Mouse (Mus musculus) gastrocnemius, adult 2 months (tissue): ENCODE data around the gene Rela. TPM values are rescaled to one million over a fixed set of nuclear protein-coding genes. Genes with fewer than 3 reads are reported as not detected.
"Not testable (repeated sequence)": the region's sequence is repeated elsewhere in the genome, so short reads cannot be mapped to it uniquely, and the experiment has no call there.

Source experiments
- DNase-seq: peaks from one replicate; pipeline ENCODE4 v3.0.0; 2022
- H3K27ac ChIP-seq: fragments of 200-600 bp; 2 replicates; pipeline ENCODE4 v1.8.1; 2022; ENCODE audit warnings: mild to moderate bottlenecking
- H3K4me3 ChIP-seq: fragments of 200-600 bp; 2 replicates; pipeline ENCODE4 v1.8.1; 2022; ENCODE audit warnings: mild to moderate bottlenecking, moderate library complexity
- CTCF ChIP-seq: fragments of 200-600 bp; IDR thresholded peaks from 2 replicates; pipeline ENCODE4 v1.8.1; 2022; ENCODE audit warnings: antibody characterized with exemption, mild to moderate bottlenecking, moderate library complexity
- intact Hi-C: fragments of 180-260 bp; cut with DNase I; formaldehyde crosslinking; loops from one replicate; pipeline ENCODE4 v1.15.1; 2025
- total RNA-seq, 2 experiments: library from RNA; stranded (reverse); gene quantifications; 2 replicates each; pipeline ENCODE4 v1.2.3; 2021

Gene Rela
- total RNA-seq, 2 experiments from 2014 or later = 14.6 to 14.7 TPM

DNA sequence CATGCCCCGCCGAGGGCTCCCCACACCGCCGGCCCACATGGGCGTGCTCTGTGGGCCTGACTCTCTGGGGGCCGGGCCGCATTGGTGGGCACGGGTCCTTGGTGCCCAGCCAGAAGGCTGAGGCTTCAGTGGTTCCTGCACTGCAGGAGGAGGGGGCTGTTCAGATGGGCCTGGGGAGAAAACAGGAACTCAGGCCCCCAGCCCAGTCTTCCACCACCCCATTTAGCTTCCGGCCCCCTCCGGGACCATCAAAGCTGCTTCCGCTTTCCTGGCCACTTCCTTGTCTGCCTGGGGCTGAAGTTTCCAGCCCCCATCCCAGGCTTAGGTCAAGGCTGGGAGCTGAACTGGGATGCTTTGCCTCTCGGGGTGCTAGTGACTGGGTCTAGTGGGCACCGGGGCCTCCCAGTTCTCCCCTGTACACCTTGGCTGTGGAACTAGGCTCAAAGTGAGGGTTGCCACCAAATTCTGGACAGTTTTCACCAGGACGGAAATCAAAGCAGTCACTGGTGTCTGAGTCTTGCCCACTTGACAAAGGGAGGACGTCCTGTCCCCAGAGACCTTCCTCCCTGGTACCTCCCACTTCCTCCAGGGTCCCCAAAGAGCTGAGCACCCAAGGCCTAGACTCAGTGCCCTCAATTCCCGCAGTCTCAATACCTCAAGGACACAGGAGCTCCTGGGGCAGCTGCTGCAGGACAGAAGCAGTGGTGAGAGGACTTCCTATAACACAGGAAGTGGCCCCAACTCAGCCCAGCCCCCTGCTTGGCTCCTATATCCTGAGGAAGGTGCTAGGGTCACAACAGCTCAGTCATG lies 23.9 kb downstream of the Rela start:
- no peak for DNase-seq
- Histone ChIP-seq H3K4me3 (peak overlapping the region; percentile 83), H3K27ac (peak overlapping the region; percentile 81)
- intact Hi-C loops = no loop called here
- no peak for TF ChIP-seq CTCF

DNA sequence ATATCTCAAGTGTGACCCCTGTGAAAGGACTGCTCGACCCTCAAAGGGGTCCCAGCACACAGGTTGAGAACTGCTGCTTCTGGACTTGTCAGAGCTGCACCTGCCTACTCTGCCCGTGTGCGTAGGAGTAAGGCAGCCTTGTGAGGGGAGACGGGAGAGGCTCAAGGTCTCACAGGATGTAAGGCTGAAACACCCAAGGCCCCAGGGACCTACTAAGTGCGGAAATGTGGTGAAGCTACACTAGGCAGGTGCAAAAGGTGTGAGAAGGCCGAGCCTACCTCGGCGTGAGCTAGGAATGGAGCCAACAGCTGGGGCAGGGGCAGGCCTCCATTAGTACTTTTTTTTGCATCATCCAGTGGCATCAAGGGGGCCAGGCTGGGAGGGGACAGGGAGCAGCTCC lies 25.0 kb downstream of the Rela start:
- TF ChIP-seq CTCF = no peak
- no peak for DNase-seq
- Histone ChIP-seq H3K4me3 (peak overlapping the region; percentile 83), H3K27ac (peak overlapping the region; percentile 81)
- intact Hi-C loops = no loop called here

DNA sequence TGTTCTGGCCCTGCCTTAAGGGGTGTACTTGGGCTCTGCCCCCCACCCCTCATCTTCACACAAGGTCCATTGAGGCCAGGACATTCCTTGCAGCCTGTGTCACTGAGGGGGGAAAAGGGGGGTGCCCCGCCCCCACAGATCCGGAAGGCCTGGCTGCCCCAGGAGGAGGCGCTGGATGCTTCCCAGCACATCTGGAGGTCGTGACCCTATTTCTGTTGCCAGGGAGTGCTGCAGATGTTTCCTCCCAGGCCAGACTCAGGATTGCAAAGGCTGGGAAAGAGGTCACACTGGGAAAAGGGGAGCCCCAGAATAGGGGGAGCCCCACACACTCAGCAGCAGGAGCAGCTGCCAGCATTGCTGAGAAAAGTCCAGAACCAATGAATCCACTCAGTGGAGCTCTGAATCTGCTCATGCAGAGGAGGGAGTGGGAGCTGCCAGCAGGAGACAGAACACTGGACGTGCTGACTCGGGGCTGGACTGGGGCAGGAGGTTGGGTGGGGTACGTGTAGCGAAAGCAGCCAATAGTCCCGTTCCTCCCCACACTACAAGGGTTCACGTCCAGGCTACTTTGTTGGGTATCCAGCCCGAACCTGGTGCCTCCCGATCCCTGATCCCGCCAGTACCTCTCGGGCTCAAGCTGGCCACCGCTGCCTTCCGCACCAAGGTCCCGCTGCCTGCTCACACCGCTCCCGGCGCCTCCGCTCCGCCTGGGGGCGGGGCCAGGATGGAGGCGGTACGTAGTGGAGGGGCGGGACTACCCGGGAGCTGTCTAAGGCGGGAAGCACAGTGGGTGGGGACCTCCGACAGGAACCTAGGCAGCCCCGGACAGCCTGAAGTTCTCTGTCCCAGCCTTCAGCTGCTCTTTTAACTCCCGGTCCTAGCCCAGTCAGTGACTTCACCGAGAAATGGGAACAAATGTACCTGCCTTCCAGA lies 26.0 kb downstream of the Rela start, which contains the start of gene Sipa1:
Sipa1 (minus strand) TSS at position 727 of the 933 bp plus-strand sequence.
- DNase-seq = peak; percentile 95
- H3K4me3 ChIP-seq = peak within 1 kb of the TSS; percentile 83
- intact Hi-C loops = no loop called here
- peak within 1 kb of the TSS; percentile 81 for H3K27ac ChIP-seq
- TF ChIP-seq CTCF = no peak

DNA sequence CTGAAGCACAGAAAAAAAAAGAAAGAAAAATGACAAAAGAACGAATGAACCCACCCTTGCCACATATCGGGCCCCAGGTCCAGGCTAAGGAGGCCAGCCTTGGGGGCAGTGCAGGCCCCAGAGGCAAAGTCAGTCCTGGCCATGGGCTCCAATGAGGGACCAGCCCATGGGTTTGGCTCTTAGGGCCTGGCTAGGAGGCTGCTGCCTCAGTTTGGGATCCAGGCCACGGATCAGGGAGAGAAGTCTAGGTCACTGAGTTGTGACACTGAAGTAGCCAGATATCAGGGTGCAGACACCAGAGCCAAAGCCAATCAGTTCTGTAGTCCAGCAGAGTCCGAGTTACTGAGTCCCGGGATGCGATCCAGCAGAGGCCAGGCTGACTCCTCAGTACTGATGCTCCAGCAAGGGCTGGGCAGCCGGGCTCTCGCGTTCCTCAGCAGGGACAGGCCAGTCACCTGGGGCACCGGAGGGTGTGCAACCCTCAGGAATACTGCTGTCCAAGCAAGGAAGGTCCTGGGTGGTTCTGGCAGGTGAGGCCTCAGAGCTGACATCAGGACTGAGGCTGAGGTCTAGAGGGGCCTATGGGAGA lies 27.5 kb downstream of the Rela start:
- DNase-seq = no peak
- H3K27ac ChIP-seq = peak overlapping the region; percentile 20; the same call in 1 of the 2 replicates
- no peak overlapping the region for H3K4me3 ChIP-seq
- intact Hi-C loops = no loop called here
- TF ChIP-seq CTCF = no peak

DNA sequence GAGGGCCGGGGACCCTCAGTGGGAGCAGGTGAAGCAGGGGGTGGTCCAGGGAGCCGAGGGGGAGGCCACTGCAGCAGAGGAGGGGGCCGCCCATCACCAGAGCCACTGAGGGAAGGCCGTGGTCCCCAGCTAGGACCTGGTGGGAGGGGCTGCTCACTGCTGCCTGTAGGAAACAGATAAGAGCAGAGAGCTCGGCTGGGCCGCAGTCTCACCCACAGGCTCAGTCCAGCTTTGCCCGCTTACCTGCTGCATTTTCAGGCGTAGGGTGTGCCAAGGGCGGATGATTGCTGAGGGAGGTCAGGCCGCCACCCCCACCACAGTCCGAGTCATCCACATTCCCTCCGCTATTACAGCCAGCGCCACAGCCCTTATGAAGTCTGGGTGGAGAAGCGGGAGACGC lies 28.2 kb downstream of the Rela start:
- intact Hi-C loops = no loop called here
- Histone ChIP-seq H3K27ac (no peak overlapping the region), H3K4me3 (no peak overlapping the region)
- TF ChIP-seq CTCF = no peak
- DNase-seq = no peak

DNA sequence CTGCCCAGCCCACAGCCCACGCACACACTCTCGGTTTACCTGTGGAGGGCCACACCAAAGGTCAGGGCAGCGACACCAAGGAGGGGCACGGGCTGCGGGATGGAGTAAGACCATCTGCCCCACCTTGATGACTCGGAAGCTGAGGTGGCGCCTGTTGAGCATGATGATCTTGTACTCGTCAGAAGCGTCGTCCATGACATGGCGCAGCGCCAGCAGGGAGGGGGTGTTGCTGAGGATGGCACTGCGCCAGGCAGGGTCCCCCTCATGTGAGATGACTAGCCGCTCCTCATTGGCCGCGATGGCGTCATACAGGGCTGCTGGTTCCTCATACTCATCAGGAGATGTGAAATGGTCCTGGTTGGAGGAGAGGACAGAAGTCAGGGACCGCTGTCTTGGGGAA lies 29.1 kb downstream of the Rela start:
- H3K27ac ChIP-seq = no peak overlapping the region
- TF ChIP-seq CTCF = no peak
- intact Hi-C loops = no loop called here
- no peak for DNase-seq
- H3K4me3 ChIP-seq = no peak overlapping the region

DNA sequence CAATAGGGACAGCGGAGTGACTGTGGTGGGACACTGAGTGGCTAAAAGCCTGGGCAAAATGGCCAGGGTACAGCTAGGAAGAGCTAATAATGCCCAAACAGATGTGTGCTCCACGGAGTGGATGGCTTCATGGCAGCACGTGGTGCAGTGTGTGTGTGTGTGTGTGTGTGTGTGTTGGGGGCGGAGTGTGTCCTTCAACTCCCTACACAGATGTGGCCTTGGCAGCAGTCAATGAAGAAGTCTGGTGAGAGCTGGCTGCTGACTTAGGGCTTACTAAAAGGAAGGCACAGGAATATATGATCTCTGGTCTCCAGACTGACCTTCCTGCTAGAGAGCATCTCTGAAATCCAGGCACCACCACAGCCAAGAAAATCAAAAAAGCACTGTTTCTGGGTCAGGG lies 31.1 kb downstream of the Rela start:
- Histone ChIP-seq H3K27ac (no peak overlapping the region), H3K4me3 (no peak overlapping the region)
- no peak for DNase-seq
- no peak for TF ChIP-seq CTCF
- intact Hi-C loops = no loop called here

DNA sequence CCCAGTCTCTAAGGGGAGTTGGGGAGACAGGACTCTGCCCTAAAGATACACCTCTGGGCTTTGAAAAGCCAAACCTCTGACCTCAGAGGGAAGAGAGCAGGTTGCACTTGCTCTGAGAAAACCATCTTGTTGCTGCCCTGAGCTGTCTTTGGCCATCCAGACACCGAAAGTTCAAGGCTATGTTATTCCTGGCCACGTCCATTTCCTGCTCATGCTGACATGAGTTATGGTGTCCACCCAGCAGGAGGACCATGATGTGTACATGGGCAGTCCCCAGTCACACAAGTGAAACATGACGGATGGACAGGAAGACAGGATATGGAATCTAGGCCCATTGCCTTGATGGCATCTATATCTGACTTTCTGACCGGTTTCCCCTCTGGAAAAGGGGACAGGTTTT lies 43.1 kb downstream of the Rela start:
- TF ChIP-seq CTCF = no peak
- Histone ChIP-seq H3K27ac (no peak overlapping the region), H3K4me3 (no peak overlapping the region)
- intact Hi-C loops = no loop called here
- no peak for DNase-seq

DNA sequence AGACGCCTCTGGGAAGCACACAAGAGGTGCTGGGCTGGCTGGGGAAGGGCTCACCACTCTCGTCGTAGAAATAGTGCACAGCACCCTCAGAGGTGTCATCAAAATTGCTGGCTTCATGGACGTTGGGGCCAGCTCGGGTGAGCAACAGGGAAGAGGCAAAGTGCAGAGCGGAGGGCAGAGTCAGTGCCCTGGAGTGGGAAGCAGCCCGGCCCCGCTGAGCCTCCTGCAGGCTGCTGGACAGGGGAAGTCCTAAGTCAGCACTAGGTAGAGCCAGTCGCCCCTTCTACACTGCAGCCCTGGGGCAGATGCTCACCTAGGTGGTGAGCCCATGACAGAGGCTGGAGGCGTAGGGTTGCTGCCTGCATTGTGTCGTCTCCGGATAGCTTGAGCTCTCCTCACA lies 47.0 kb downstream of the Rela start:
- DNase-seq = no peak
- Histone ChIP-seq H3K4me3 (no peak overlapping the region), H3K27ac (no peak overlapping the region)
- TF ChIP-seq CTCF = no peak
- intact Hi-C loops = no loop called here

DNA sequence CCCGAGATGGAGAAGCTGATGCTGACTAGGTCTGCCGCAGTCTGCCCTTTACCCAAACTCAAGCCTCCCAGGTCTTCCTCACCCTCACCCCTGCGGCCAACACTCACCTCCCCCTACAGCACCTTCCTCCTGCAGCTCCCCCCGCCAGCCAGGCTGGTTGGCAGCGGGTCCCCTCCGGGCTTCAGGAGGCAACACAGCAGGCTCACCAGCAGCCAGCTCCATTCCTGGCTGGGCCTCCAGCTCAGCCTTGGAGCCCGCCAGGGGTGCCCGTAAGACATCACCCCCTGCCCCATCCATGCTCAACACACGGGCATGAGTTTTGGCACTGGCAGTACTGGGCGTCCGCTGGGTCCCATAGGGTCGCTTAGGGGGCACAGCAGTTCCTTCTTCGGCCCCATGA lies 47.7 kb downstream of the Rela start:
- DNase-seq = no peak
- TF ChIP-seq CTCF = no peak
- H3K27ac ChIP-seq = no peak overlapping the region
- no peak overlapping the region for H3K4me3 ChIP-seq
- intact Hi-C loops = no loop called here

DNA sequence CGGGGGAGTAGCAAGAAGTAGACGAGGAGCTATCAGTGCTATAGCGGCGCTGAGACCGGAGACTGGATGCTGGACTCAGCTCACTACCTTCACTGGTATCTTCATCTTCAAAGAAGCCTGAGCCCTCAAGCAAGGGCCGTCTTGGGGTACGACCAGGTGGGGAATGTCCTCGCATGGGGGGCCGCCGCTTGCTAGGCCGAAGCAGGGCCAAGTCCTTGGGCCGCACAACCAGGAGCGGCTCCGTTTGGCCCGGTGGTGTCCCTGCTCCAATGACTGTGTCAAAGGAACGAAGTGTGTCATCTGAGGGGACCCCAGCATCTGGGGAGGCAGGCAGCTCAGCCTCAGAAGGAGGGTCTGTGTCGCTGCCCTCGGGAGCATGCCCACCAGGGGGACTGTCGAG lies 48.1 kb downstream of the Rela start:
- Histone ChIP-seq H3K4me3 (no peak overlapping the region), H3K27ac (no peak overlapping the region)
- DNase-seq = no peak
- TF ChIP-seq CTCF = no peak
- intact Hi-C loops = no loop called here

DNA sequence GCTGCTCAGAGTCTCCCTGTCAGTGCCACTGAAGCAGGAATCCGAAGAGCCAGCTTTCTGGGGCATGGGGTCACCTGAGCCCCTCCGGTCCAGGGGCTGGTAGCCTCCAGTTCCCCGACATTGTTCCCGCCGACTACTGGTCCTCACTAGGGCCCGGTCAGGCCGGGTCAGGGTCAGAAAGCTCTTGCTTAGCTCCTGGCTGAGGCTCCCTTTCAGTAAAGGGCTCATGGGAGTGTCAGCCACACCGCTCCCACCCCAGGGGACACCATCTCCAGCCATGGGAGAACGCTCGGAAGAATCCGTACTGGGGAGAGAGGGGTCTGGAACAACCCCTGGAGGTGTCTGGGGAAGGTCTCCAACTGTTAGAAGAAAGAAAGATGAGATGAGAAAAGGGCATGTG lies 48.6 kb downstream of the Rela start:
- Histone ChIP-seq H3K27ac (no peak overlapping the region), H3K4me3 (no peak overlapping the region)
- TF ChIP-seq CTCF = no peak
- intact Hi-C loops = no loop called here
- DNase-seq = no peak

DNA sequence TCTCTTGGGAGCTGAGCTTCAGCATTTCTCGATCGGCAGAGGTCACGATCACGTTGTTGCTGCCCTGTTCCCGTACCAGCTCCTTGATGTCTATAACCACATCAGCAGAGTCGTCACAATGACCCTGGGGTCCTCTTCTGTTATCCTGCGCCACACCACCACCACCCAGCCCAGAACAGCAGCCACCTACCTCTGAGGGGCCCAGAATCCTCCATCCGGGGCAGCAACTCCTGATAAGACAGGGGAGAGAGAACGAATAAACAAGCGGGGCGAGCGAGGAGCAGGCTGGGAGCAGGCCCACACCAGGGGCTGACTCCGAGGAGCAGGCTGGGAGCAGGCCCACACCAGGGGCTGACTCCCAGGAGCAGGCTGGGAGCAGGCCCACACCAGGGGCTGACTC lies 49.2 kb downstream of the Rela start:
- Histone ChIP-seq H3K27ac (no peak overlapping the region), H3K4me3 (no peak overlapping the region)
- intact Hi-C loops = no loop called here
- TF ChIP-seq CTCF = no peak
- no peak for DNase-seq

DNA sequence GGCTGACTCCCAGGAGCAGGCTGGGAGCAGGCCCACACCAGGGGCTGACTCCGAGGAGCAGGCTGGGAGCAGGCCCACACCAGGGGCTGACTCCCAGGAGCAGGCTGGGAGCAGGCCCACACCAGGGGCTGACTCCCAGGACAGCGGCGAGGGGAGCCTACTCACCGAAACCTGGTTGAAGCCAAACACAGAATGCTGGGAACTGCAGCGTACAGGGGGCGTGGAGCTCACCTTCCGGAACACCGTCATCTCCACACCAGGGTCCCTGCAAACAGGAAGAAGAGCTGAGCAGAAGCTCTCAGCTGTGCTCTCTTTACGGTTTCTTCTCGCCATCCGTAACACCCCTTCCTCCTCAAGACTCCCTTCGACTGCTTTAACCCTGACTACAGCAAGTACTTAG lies 49.7 kb downstream of the Rela start:
- H3K27ac ChIP-seq, intact Hi-C loops, H3K4me3 ChIP-seq, DNase-seq: not testable (repeated sequence)
